Mouse (Mus musculus) spleen, adult 2 months (tissue): ENCODE results near the gene Pamr1.

ENCODE experiments used
- CTCF ChIP-seq: fragments of 200-500 bp; IDR thresholded peaks from 2 replicates; pipeline ENCODE4 v1.5.1; 2011; ENCODE audit warnings: mild to moderate bottlenecking, inconsistent platforms; ENCODE audit not compliant: insufficient read depth, insufficient read length, insufficient replicate concordance; ENCODE audit errors: extremely low read depth
- POLR2A ChIP-seq: fragments of 200-500 bp; IDR thresholded peaks from 2 replicates; pipeline ENCODE4 v1.6.1; 2011; ENCODE audit warnings: low read depth, low read length, inconsistent platforms

DNA sequence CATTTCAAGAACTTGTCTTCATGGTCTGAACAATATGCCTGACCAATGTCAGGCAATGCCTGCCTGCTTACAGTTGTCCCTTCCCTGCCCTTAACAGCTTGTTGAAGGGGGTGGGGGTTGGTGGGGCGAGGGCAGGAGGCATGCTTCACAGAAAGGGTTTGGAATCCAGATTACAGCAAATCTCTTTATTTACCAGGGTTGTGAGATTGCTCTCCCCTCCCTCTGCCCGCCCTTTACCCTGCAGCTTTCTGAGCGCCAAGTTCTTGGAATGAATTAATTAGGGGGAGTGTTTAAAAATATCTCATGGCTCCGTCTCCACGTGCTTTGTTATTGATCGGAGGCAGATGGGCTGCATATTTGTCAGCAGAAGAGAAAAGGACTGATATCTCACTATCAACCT is 113.5 kb downstream of the Pamr1 start:
- TF ChIP-seq POLR2A: no peak
- TF ChIP-seq CTCF: no peak
